Mouse (Mus musculus): ENCODE measurements around the gene Ssu72. TPM values are rescaled to one million over a fixed set of nuclear protein-coding genes. Genes with fewer than 3 reads are reported as not detected.

The Ssu72 gene
- total RNA-seq, 2 experiments from 2014 or later: 60.3 to 64.9 TPM

Other genes with a start within 250 kb of the Ssu72 start
- gene Tmem52, start 235.7 kb upstream of the Ssu72 start, total RNA-seq (2021): not detected
- gene Gnb1, start 213.4 kb upstream of the Ssu72 start, total RNA-seq (2021): 100 to 1,000 TPM; 386 to 391 TPM
- 10 to 100 TPM; 33.6 to 36.3 TPM for gene Nadk, start 142.4 kb upstream of the Ssu72 start, total RNA-seq (2021)
- 10 to 100 TPM; 15.6 to 16.5 TPM for gene Slc35e2, start 103.4 kb upstream of the Ssu72 start, total RNA-seq (2021)
- gene Cdk11b, start 79.9 kb upstream of the Ssu72 start, total RNA-seq (2021): 10 to 100 TPM; 30.1 to 32.3 TPM
- gene Gm10563, start 59.4 kb upstream of the Ssu72 start, total RNA-seq (2021): not detected
- 10 to 100 TPM; 32.3 to 33.1 TPM for gene Mmp23, start 51.4 kb upstream of the Ssu72 start, total RNA-seq (2021)
- 10 to 100 TPM; 15.9 to 17.7 TPM for gene Mib2, start 35.6 kb upstream of the Ssu72 start, total RNA-seq (2021)
- gene Fndc10, start 10.5 kb upstream of the Ssu72 start, total RNA-seq (2021): 1 to 10 TPM; 3.5 to 4.7 TPM
- gene Tmem240, start 30.0 kb downstream of the Ssu72 start, total RNA-seq (2021): under 1 TPM; 0.36 to 0.43 TPM
- 10 to 100 TPM; 82.7 to 89.7 TPM for gene Atad3a, start 56.3 kb downstream of the Ssu72 start, total RNA-seq (2021)
- gene Vwa1, start 69.9 kb downstream of the Ssu72 start, total RNA-seq (2021): 10 to 100 TPM; 11.5 to 12.5 TPM
- gene Tmem88b, start 81.1 kb downstream of the Ssu72 start, total RNA-seq (2021): 1 to 10 TPM; 4.6 to 4.9 TPM
- not detected for gene Ankrd65, start 85.6 kb downstream of the Ssu72 start, total RNA-seq (2021)
- 10 to 100 TPM; 78.1 to 95.5 TPM for gene Mrpl20, start 98.1 kb downstream of the Ssu72 start, total RNA-seq (2021)
- gene Ccnl2, start 107.7 kb downstream of the Ssu72 start, total RNA-seq (2021): 10 to 100 TPM; 58.2 to 59.4 TPM
- 10 to 100 TPM; 78.9 to 84.2 TPM for gene Aurkaip1, start 126.5 kb downstream of the Ssu72 start, total RNA-seq (2021)
- 10 to 100 TPM; 49.4 to 49.5 TPM for gene Mxra8, start 134.9 kb downstream of the Ssu72 start, total RNA-seq (2021)
- gene Dvl1, start 142.6 kb downstream of the Ssu72 start, total RNA-seq (2021): 10 to 100 TPM; 32.8 to 33.2 TPM
- gene Tas1r3, start 158.6 kb downstream of the Ssu72 start, total RNA-seq (2021): under 1 TPM; 0.14 to 0.20 TPM
- gene Cptp, start 164.6 kb downstream of the Ssu72 start, total RNA-seq (2021): 10 to 100 TPM in 1 of 2 experiments, 1 to 10 TPM in 1; 6.6 to 11.2 TPM
- 10 to 100 TPM; 16.0 to 19.2 TPM for gene Ints11, start 164.7 kb downstream of the Ssu72 start, total RNA-seq (2021)
- gene Pusl1, start 187.0 kb downstream of the Ssu72 start, total RNA-seq (2021): 10 to 100 TPM; 18.3 to 23.1 TPM
- gene Acap3, start 187.0 kb downstream of the Ssu72 start, total RNA-seq (2021): 10 to 100 TPM; 16.9 to 21.4 TPM
- gene Ube2j2, start 239.0 kb downstream of the Ssu72 start, total RNA-seq (2021): 10 to 100 TPM; 72.4 to 81.4 TPM

Data from heart, postnatal 4 days (tissue).